Comparison of ENCODE assay signal across 15 mouse cellular contexts in genomic region chr11:64587751-64588600, GRCm38 (mm10).
DNase-seq lines count a peak whose midpoint lies in the region; ATAC-seq and TF ChIP-seq lines count a peak whose summit lies in the region.
"Had no signal": no experiment of that assay in that cellular context is flagged by ENCODE, and none has a peak within 500 bp of the region (broad histone marks: within the 10 kb centered on the region; RNA-seq: fewer than 3 reads in every experiment).

No protein-coding gene starts in this region.

- peaks cover 45% of the 10 kb centered on the region for H3K4me1 ChIP-seq in midbrain, embryonic 10.5 days
- no peaks in the 10 kb centered on the region for H3K4me1 ChIP-seq in midbrain, postnatal 0 days (ENCODE audit: insufficient read depth, low read length)
- H3K4me1 ChIP-seq in kidney, embryonic 15.5 days, result peaks cover 13% of the 10 kb centered on the region

- H3K4me3 ChIP-seq in midbrain, embryonic 10.5 days, result no peak overlapping the region
- no peak overlapping the region for H3K4me3 ChIP-seq in midbrain, postnatal 0 days (ENCODE audit: low read depth, low read length)
- no peak overlapping the region for H3K4me3 ChIP-seq in kidney, embryonic 15.5 days (replicated peaks)
- H3K4me3 ChIP-seq: erythroblast, embryonic 14.5 days; heart, embryonic 13.5 days; hindbrain, embryonic 15.5 days had no signal

- no peak for ATAC-seq in midbrain, postnatal 0 days (ENCODE audit: low FRiP score)
- ATAC-seq in kidney, embryonic 15.5 days (replicated peaks; ENCODE audit: low FRiP score), result peak; percentile 66

- no peaks in the 10 kb centered on the region for H3K36me3 ChIP-seq in midbrain, embryonic 10.5 days
- no peaks in the 10 kb centered on the region for H3K36me3 ChIP-seq in midbrain, postnatal 0 days (ENCODE audit: insufficient read depth, low read length)
- H3K36me3 ChIP-seq in kidney, embryonic 15.5 days, result no peaks in the 10 kb centered on the region
- H3K36me3 ChIP-seq: heart, embryonic 13.5 days; hindbrain, embryonic 15.5 days had no signal

- H3K9me3 ChIP-seq in midbrain, embryonic 10.5 days (replicated peaks), result no peaks in the 10 kb centered on the region
- H3K9me3 ChIP-seq in midbrain, postnatal 0 days (ENCODE audit: low read length), result no peaks in the 10 kb centered on the region
- no peaks in the 10 kb centered on the region for H3K9me3 ChIP-seq in kidney, embryonic 15.5 days (replicated peaks)
- H3K9me3 ChIP-seq: heart, embryonic 13.5 days; hindbrain, embryonic 15.5 days had no signal

- DNase-seq in cerebellum, postnatal 10 days, result peak; percentile 9 to 13
- no peak for DNase-seq in cerebellum, postnatal 25 days
- peak; percentile 74 for DNase-seq in midbrain, embryonic 10.5 days (ENCODE audit: low spot score)
- DNase-seq in midbrain, postnatal 0 days (ENCODE audit: low spot score), result no peak
- DNase-seq in mesoderm, embryonic 11.5 days (ENCODE audit: low read depth, low spot score), result peak; percentile 73
- DNase-seq in cerebellum, adult 8-10 months, result no peak
- DNase-seq in heart, adult 11 months, result no peak
- DNase-seq: cerebellum, adult 18-20 months; layer of hippocampus, adult 9-11 months; lung, postnatal 10 days; thymus, adult 2 months had no signal

- H3K27me3 ChIP-seq in midbrain, embryonic 10.5 days (ENCODE audit: low read depth, poor library complexity, severe bottlenecking), result no peaks in the 10 kb centered on the region
- H3K27me3 ChIP-seq in midbrain, postnatal 0 days (ENCODE audit: insufficient read depth, low read length), result no peaks in the 10 kb centered on the region
- H3K27me3 ChIP-seq in kidney, embryonic 15.5 days, result peaks cover 55% of the 10 kb centered on the region
- H3K27me3 ChIP-seq: hindbrain, embryonic 15.5 days had no signal

- no peak overlapping the region for H3K9ac ChIP-seq in midbrain, postnatal 0 days (replicated peaks; ENCODE audit: low read length, poor library complexity, severe bottlenecking)
- no peak overlapping the region for H3K9ac ChIP-seq in kidney, embryonic 15.5 days
- H3K9ac ChIP-seq: heart, embryonic 13.5 days; hindbrain, embryonic 15.5 days had no signal

- H3K27ac ChIP-seq in midbrain, embryonic 10.5 days (replicated peaks), result peak overlapping the region; percentile 68
- no peak overlapping the region for H3K27ac ChIP-seq in midbrain, postnatal 0 days (ENCODE audit: low read depth, low read length)
- H3K27ac ChIP-seq in kidney, embryonic 15.5 days, result no peak overlapping the region
- H3K27ac ChIP-seq: heart, embryonic 13.5 days; hindbrain, embryonic 15.5 days had no signal

- H3K4me2 ChIP-seq in midbrain, postnatal 0 days (ENCODE audit: low read depth, low read length, poor library complexity, severe bottlenecking), result no peak overlapping the region
- no peak overlapping the region for H3K4me2 ChIP-seq in kidney, embryonic 15.5 days
- H3K4me2 ChIP-seq: heart, embryonic 13.5 days; hindbrain, embryonic 15.5 days had no signal

- WGBS in midbrain, embryonic 10.5 days, result 37% methylated on average over 13 of the region's 13 CpGs
- 35% methylated on average over 13 of the region's 13 CpGs for WGBS in midbrain, postnatal 0 days
- WGBS in kidney, embryonic 15.5 days, result 31% methylated on average over 13 of the region's 13 CpGs

- no peak for TF ChIP-seq CTCF in midbrain, postnatal 0 days (IDR thresholded peaks at IDR 0.05)

Comparison
In these comparisons a context has a peak if more than half of its experiments do, and no peak if none do; other contexts are left out.
1. DNase-seq: peak in cerebellum, postnatal 10 days (2 of 2), midbrain, embryonic 10.5 days (single experiment) and mesoderm, embryonic 11.5 days (single experiment); none in cerebellum, postnatal 25 days (0 of 2), midbrain, postnatal 0 days (single experiment), cerebellum, adult 8-10 months (single experiment) and heart, adult 11 months (single experiment).